Mouse (Mus musculus) olfactory bulb, adult 2 months (tissue): ENCODE measurements around the gene Cyb561a3. TPM values are rescaled to one million over a fixed set of nuclear protein-coding genes. Genes with fewer than 3 reads are reported as not detected.

ENCODE experiments used
- H3K27ac ChIP-seq: fragments of 200-500 bp; 2 replicates; pipeline ENCODE4 v1.5.1; 2012; ENCODE audit warnings: low read depth, low read length; ENCODE audit not compliant: insufficient read depth
- H3K4me1 ChIP-seq: fragments of 200-500 bp; 2 replicates; pipeline ENCODE4 v1.6.1; 2012; ENCODE audit warnings: low read length; ENCODE audit not compliant: control insufficient read depth, insufficient read depth
- H3K4me3 ChIP-seq: fragments of 200-500 bp; 2 replicates; pipeline ENCODE4 v1.5.1; 2012; ENCODE audit warnings: mild to moderate bottlenecking, low read depth, low read length, moderate library complexity; ENCODE audit not compliant: insufficient read depth
- CTCF ChIP-seq: fragments of 200-500 bp; IDR thresholded peaks from 2 replicates; pipeline ENCODE4 v1.5.1; 2012; ENCODE audit warnings: low read depth, mild to moderate bottlenecking, low read length, moderate library complexity; ENCODE audit not compliant: insufficient read depth
- POLR2A ChIP-seq: fragments of 200-500 bp; IDR thresholded peaks from 2 replicates; pipeline ENCODE4 v1.6.1; 2012; ENCODE audit warnings: mild to moderate bottlenecking, low read depth, low read length, moderate library complexity; ENCODE audit not compliant: insufficient read depth
- WGBS: fragments of 180-500 bp; shearing (Covaris S2); methylation state at CpG from one replicate; pipeline ENCODE4 v1.1.7; 2018; 5-methylcytosine and 5-hydroxymethylcytosine counted together
- polyA plus RNA-seq: library from polyadenylated mRNA; stranded (reverse); fragments of >200 nt; gene quantifications from 2 replicates; pipeline ENCODE4 v1.2.4, GENCODE M21; 2012; ENCODE audit warnings: low replicate concordance; ENCODE audit not compliant: missing spikeins, insufficient read depth, insufficient read length

The Cyb561a3 gene
- polyA plus RNA-seq, 1 experiment, result not detected

GRCm38 (mm10) chr19:10640589-10641378 lies 63.8 kb downstream of the Cyb561a3 start:
- Histone ChIP-seq H3K27ac (no peak overlapping the region), H3K4me1 (peaks cover 2% of the 10 kb centered on the region; the same call in 1 of the 2 replicates), H3K4me3 (no peak overlapping the region)
- WGBS, result 39% methylated on average over 13 of the region's 13 CpGs
- TF ChIP-seq POLR2A, result no peak
- TF ChIP-seq CTCF, result no peak

Other genes starting within 250 kb of the Cyb561a3 start
- 69.0 TPM in 1 of 2 replicates, not detected in the other for gene Syt7, start 188.1 kb upstream of the Cyb561a3 start, polyA plus RNA-seq
- gene Lrrc10b, start 119.7 kb upstream of the Cyb561a3 start, polyA plus RNA-seq, result not detected in 2 replicates
- not detected in 2 replicates for gene Ppp1r32, start 94.2 kb upstream of the Cyb561a3 start, polyA plus RNA-seq
- gene Cpsf7, start 51.9 kb upstream of the Cyb561a3 start, polyA plus RNA-seq, result 90.5 and 274 TPM in 2 replicates
- gene Sdhaf2, start 51.0 kb upstream of the Cyb561a3 start, polyA plus RNA-seq, result not detected in 2 replicates
- not detected in 2 replicates for gene Tmem216, start 20.9 kb upstream of the Cyb561a3 start, polyA plus RNA-seq
- not detected in 2 replicates for gene Tmem138, start 190 bp downstream of the Cyb561a3 start, polyA plus RNA-seq
- 418 TPM in 1 of 2 replicates, not detected in the other for gene Ddb1, start 28.2 kb downstream of the Cyb561a3 start, polyA plus RNA-seq
- gene Tkfc, start 28.5 kb downstream of the Cyb561a3 start, polyA plus RNA-seq, result not detected in 2 replicates
- not detected in 2 replicates for gene Vwce, start 57.0 kb downstream of the Cyb561a3 start, polyA plus RNA-seq
- gene Pga5, start 100.9 kb downstream of the Cyb561a3 start, polyA plus RNA-seq, result not detected in 2 replicates
- not detected in 2 replicates for gene Vps37c, start 111.6 kb downstream of the Cyb561a3 start, polyA plus RNA-seq
- gene Cd5, start 161.8 kb downstream of the Cyb561a3 start, polyA plus RNA-seq, result not detected in 2 replicates